ENCODE assay signal across 19 mouse cellular contexts in genomic region chr11:57661492-57662229, GRCm38 (mm10). TPM values are rescaled to one million over a fixed set of nuclear protein-coding genes. Genes with fewer than 3 reads are reported as not detected.
DNase-seq lines count a peak whose midpoint lies in the region; ATAC-seq and TF ChIP-seq lines count a peak whose summit lies in the region.
"Had no signal": no experiment of that assay in that cellular context is flagged by ENCODE, and none has a peak within 500 bp of the region (broad histone marks: within the 10 kb centered on the region; RNA-seq: fewer than 3 reads in every experiment).

No protein-coding gene starts in this region.

- H3K27ac ChIP-seq in liver, embryonic 14.5 days: no peak overlapping the region
- no peak overlapping the region; the same call in 1 of the 2 replicates for H3K27ac ChIP-seq in liver, embryonic 11.5 days (ENCODE audit: low read depth, low read length)
- H3K27ac ChIP-seq in thymus, adult 2 months (ENCODE audit: control insufficient read depth, insufficient read depth, low read length): peak overlapping the region; percentile 4; the same call in 1 of the 2 replicates
- H3K27ac ChIP-seq: embryonic facial prominence, embryonic 10.5 days; hindbrain, postnatal 0 days; kidney, postnatal 0 days; layer of hippocampus, adult 2 months; limb, embryonic 15.5 days; macrophage; midbrain, embryonic 13.5 days; neural tube, embryonic 13.5 days had no signal

- H3K9me3 ChIP-seq in liver, embryonic 14.5 days (ENCODE audit: control insufficient read depth, low read length): no peaks in the 10 kb centered on the region
- H3K9me3 ChIP-seq in liver, embryonic 11.5 days (ENCODE audit: control insufficient read depth, low read length): no peaks in the 10 kb centered on the region
- H3K9me3 ChIP-seq: embryonic facial prominence, embryonic 10.5 days; heart, embryonic 10.5 days; hindbrain, embryonic 10.5 days; limb, embryonic 15.5 days; midbrain, embryonic 13.5 days; neural tube, embryonic 13.5 days had no signal

- no peak overlapping the region for H3K4me2 ChIP-seq in liver, embryonic 14.5 days (ENCODE audit: low read depth)
- H3K4me2 ChIP-seq in liver, embryonic 11.5 days: no peak overlapping the region
- H3K4me2 ChIP-seq: limb, embryonic 15.5 days; midbrain, embryonic 13.5 days; neural tube, embryonic 13.5 days had no signal

- DNase-seq in gastrocnemius, postnatal 14 days: peak; percentile 2
- DNase-seq in gastrocnemius, postnatal 4 days (ENCODE audit: low spot score in 2 of 2): no peak
- no peak for DNase-seq in liver, embryonic 14.5 days (ENCODE audit: low read depth in 3 of 3, low spot score in 3 of 3)
- DNase-seq in liver, embryonic 11.5 days (ENCODE audit: low spot score): no peak
- no peak for DNase-seq in thymus, adult 2 months
- no peak for DNase-seq in thymus, postnatal 25 days
- DNase-seq: cerebellum, adult 9-10 months; kidney, adult 18-20 months had no signal

- no peak overlapping the region for H3K4me3 ChIP-seq in liver, embryonic 14.5 days (ENCODE audit: insufficient read depth in 1 of 2, low read depth in 2 of 2, low read length in 2 of 2)
- H3K4me3 ChIP-seq in liver, embryonic 11.5 days (ENCODE audit: low read depth, low read length): no peak overlapping the region
- no peak overlapping the region for H3K4me3 ChIP-seq in thymus, adult 2 months (ENCODE audit: control insufficient read depth, insufficient read depth, low read length)
- H3K4me3 ChIP-seq: embryonic facial prominence, embryonic 10.5 days; heart, embryonic 10.5 days; hindbrain, embryonic 10.5 days; layer of hippocampus, adult 2 months; limb, embryonic 15.5 days; midbrain, embryonic 13.5 days; neural tube, embryonic 13.5 days had no signal

- 65% methylated on average over 19 of the region's 19 CpGs for WGBS in liver, embryonic 14.5 days (ENCODE audit: insufficient replicate concordance)
- 78% methylated on average over 19 of the region's 19 CpGs for WGBS in liver, embryonic 11.5 days
- 84% methylated on average over 19 of the region's 19 CpGs for WGBS in thymus, adult 2 months

- no peak for TF ChIP-seq POLR2A in thymus, adult 2 months (IDR thresholded peaks at IDR 0.05; ENCODE audit: control insufficient read depth, extremely low read depth, insufficient read depth, low read length, poor library complexity)

- intact Hi-C loops in gastrocnemius, postnatal 14 days (cut with DNase I; ENCODE audit: low total_unique reads): no loop called here

- no peak for ATAC-seq in liver, embryonic 14.5 days (ENCODE audit: insufficient read depth)
- no peak for ATAC-seq in liver, embryonic 11.5 days (replicated peaks; ENCODE audit: low FRiP score)
- ATAC-seq in megakaryocyte progenitor cell, adult 5-6 weeks (replicated peaks; ENCODE audit: poor library complexity): peak; percentile 36
- ATAC-seq: midbrain, embryonic 13.5 days had no signal

- no peaks in the 10 kb centered on the region for H3K27me3 ChIP-seq in liver, embryonic 14.5 days (ENCODE audit: control insufficient read depth, insufficient read depth, low read length)
- H3K27me3 ChIP-seq in liver, embryonic 11.5 days (replicated peaks; ENCODE audit: control insufficient read depth, insufficient read depth, low read length): no peaks in the 10 kb centered on the region
- H3K27me3 ChIP-seq in thymus, adult 2 months (ENCODE audit: control insufficient read depth, insufficient read depth, low read length): no peaks in the 10 kb centered on the region
- H3K27me3 ChIP-seq: limb, embryonic 15.5 days; midbrain, embryonic 13.5 days; neural tube, embryonic 13.5 days had no signal

- H3K9ac ChIP-seq in liver, embryonic 14.5 days (replicated peaks): no peak overlapping the region
- no peak overlapping the region for H3K9ac ChIP-seq in liver, embryonic 11.5 days (ENCODE audit: low read depth, low read length)
- H3K9ac ChIP-seq: limb, embryonic 15.5 days; midbrain, embryonic 13.5 days; neural tube, embryonic 13.5 days had no signal

- no peak for TF ChIP-seq CTCF in liver, embryonic 14.5 days (IDR thresholded peaks at IDR 0.05; ENCODE audit: low read depth)
- no peak for TF ChIP-seq CTCF in thymus, adult 2 months (IDR thresholded peaks at IDR 0.05; ENCODE audit: borderline replicate concordance, control insufficient read depth, extremely low read depth, insufficient read depth, low read length, poor library complexity)

- H3K36me3 ChIP-seq in liver, embryonic 14.5 days (replicated peaks; ENCODE audit: control insufficient read depth, insufficient read depth, low read depth): no peaks in the 10 kb centered on the region; the same call in 1 of the 2 replicates
- no peaks in the 10 kb centered on the region for H3K36me3 ChIP-seq in liver, embryonic 11.5 days (ENCODE audit: control insufficient read depth, insufficient read depth, low read length)
- no peaks in the 10 kb centered on the region for H3K36me3 ChIP-seq in thymus, adult 2 months (ENCODE audit: control insufficient read depth, insufficient read depth, low read length)
- H3K36me3 ChIP-seq: embryonic facial prominence, embryonic 10.5 days; heart, embryonic 10.5 days; hindbrain, embryonic 10.5 days; limb, embryonic 15.5 days; midbrain, embryonic 13.5 days; neural tube, embryonic 13.5 days had no signal

- peak; percentile 29; the same call in 1 of the 2 replicates for TF ChIP-seq EP300 in liver, embryonic 14.5 days (IDR thresholded peaks at IDR 0.05; ENCODE audit: low read depth)

- peaks cover 43 to 51% of the 10 kb centered on the region in 2 experiments for H3K4me1 ChIP-seq in liver, embryonic 14.5 days (replicated peaks; ENCODE audit: control insufficient read depth in 2 of 2, insufficient read depth in 2 of 2, low read length in 1 of 2)
- H3K4me1 ChIP-seq in liver, embryonic 11.5 days (replicated peaks; ENCODE audit: control insufficient read depth, insufficient read depth, low read length): peaks cover 51% of the 10 kb centered on the region
- H3K4me1 ChIP-seq in thymus, adult 2 months (replicated peaks; ENCODE audit: control insufficient read depth, insufficient read depth, low read length): peaks cover 60% of the 10 kb centered on the region

RNA-seq across cellular contexts. Expression of gene Galnt10, which starts 16.4 kb away (rescaled TPM):
- 10 to 100 TPM; 11.3 to 12.4 TPM for total RNA-seq in gastrocnemius, postnatal 14 days (2021)
- total RNA-seq in gastrocnemius, postnatal 4 days (2021): 10 to 100 TPM; 16.9 to 18.8 TPM
- polyA plus RNA-seq in liver, embryonic 14.5 days (2012; rRNA removed): 11.8 and 13.1 TPM in 2 replicates
- polyA plus RNA-seq in liver, embryonic 14.5 days (2014; fragmentation: Nextera tagmentation; extraction: Ambion mirVana): 13.9 and 17.9 TPM in 2 replicates
- polyA plus RNA-seq in liver, embryonic 11.5 days (2014; fragmentation: Nextera tagmentation; extraction: Ambion mirVana): 17.5 and 19.8 TPM in 2 replicates
- polyA plus RNA-seq in thymus, adult 2 months (2012; rRNA removed): 28.0 and 48.9 TPM in 2 replicates
- total RNA-seq in megakaryocyte progenitor cell, adult 5-6 weeks (2015): 4.0 and 4.8 TPM in 2 replicates
- total RNA-seq in megakaryocyte progenitor cell, adult 5-6 weeks (2017): 7.0 and 8.8 TPM in 2 replicates
